ENCODE assay signal across 30 mouse cellular contexts in genomic region chr15:91664586-91665132, GRCm38 (mm10). TPM values are rescaled to one million over a fixed set of nuclear protein-coding genes. Genes with fewer than 3 reads are reported as not detected.
DNase-seq lines count a peak whose midpoint lies in the region; ATAC-seq lines count a peak whose summit lies in the region.
"Had no signal": no experiment of that assay in that cellular context is flagged by ENCODE, and none has a peak within 500 bp of the region (broad histone marks: within the 10 kb centered on the region; RNA-seq: fewer than 3 reads in every experiment).

No protein-coding gene starts in this region.

- H3K27me3 ChIP-seq in lung, embryonic 16.5 days (ENCODE audit: control insufficient read depth, insufficient read depth, low read depth, low read length): no peaks in the 10 kb centered on the region
- H3K27me3 ChIP-seq: embryonic facial prominence, embryonic 13.5 days; hindbrain, embryonic 15.5 days; kidney, embryonic 15.5 days; liver, embryonic 12.5 days; midbrain, embryonic 13.5 days; neural tube, embryonic 15.5 days had no signal

- H3K4me3 ChIP-seq in lung, embryonic 16.5 days (ENCODE audit: low read length): no peak overlapping the region
- H3K4me3 ChIP-seq: embryonic facial prominence, embryonic 13.5 days; forebrain, embryonic 10.5 days; gastrocnemius, adult 2 months; hindbrain, embryonic 10.5 days; hindbrain, embryonic 15.5 days; kidney, embryonic 15.5 days; left cerebral cortex, adult 2 months; liver, embryonic 12.5 days; midbrain, embryonic 13.5 days; neural tube, embryonic 15.5 days had no signal

- peak; percentile 8 for DNase-seq in thymus, postnatal 14 days
- no peak for DNase-seq in thymus, adult 18-20 months
- peak; percentile 81 for DNase-seq in lung, postnatal 36 days
- no peak for DNase-seq in T-cell, adult 2 months (ENCODE audit: low spot score)
- DNase-seq in layer of hippocampus, postnatal 36 days: no peak
- DNase-seq: adrenal gland, postnatal 10 days; cerebellum, adult 11 months; cerebellum, adult 9-10 months; gastrocnemius, adult 2 months; heart, postnatal 14 days; kidney, adult 18-20 months; kidney, postnatal 25 days; left cerebral cortex, postnatal 4 days; liver, postnatal 0 days; spleen, adult 18-20 months; thymus, adult 2 months had no signal

- H3K36me3 ChIP-seq in lung, embryonic 16.5 days (ENCODE audit: control insufficient read depth, insufficient read depth, low read length): no peaks in the 10 kb centered on the region
- H3K36me3 ChIP-seq: embryonic facial prominence, embryonic 13.5 days; forebrain, embryonic 10.5 days; G1E; hindbrain, embryonic 10.5 days; hindbrain, embryonic 15.5 days; kidney, embryonic 15.5 days; liver, embryonic 12.5 days; midbrain, embryonic 13.5 days; neural tube, embryonic 15.5 days had no signal

- no peak overlapping the region for H3K27ac ChIP-seq in lung, embryonic 16.5 days (ENCODE audit: low read length)
- H3K27ac ChIP-seq: embryonic facial prominence, embryonic 13.5 days; forebrain, embryonic 10.5 days; gastrocnemius, adult 2 months; hindbrain, embryonic 10.5 days; hindbrain, embryonic 15.5 days; kidney, embryonic 15.5 days; left cerebral cortex, adult 2 months; liver, embryonic 12.5 days; midbrain, embryonic 13.5 days; neural tube, embryonic 15.5 days; stomach, postnatal 0 days had no signal

- H3K4me2 ChIP-seq in lung, embryonic 16.5 days (ENCODE audit: low read depth, low read length): no peak overlapping the region
- H3K4me2 ChIP-seq: embryonic facial prominence, embryonic 13.5 days; hindbrain, embryonic 15.5 days; kidney, embryonic 15.5 days; liver, embryonic 12.5 days; midbrain, embryonic 13.5 days; neural tube, embryonic 15.5 days had no signal

- no peaks in the 10 kb centered on the region for H3K9me3 ChIP-seq in lung, embryonic 16.5 days (ENCODE audit: control insufficient read depth, low read length)
- H3K9me3 ChIP-seq: embryonic facial prominence, embryonic 13.5 days; forebrain, embryonic 10.5 days; hindbrain, embryonic 10.5 days; hindbrain, embryonic 15.5 days; kidney, embryonic 15.5 days; liver, embryonic 12.5 days; midbrain, embryonic 13.5 days; neural tube, embryonic 15.5 days had no signal

- H3K9ac ChIP-seq in lung, embryonic 16.5 days (ENCODE audit: low read length): no peak overlapping the region
- H3K9ac ChIP-seq: embryonic facial prominence, embryonic 13.5 days; hindbrain, embryonic 15.5 days; kidney, embryonic 15.5 days; liver, embryonic 12.5 days; liver, postnatal 0 days; midbrain, embryonic 13.5 days; neural tube, embryonic 15.5 days had no signal

- ATAC-seq in lung, embryonic 16.5 days (ENCODE audit: low read depth): peak; percentile 19; the same call in 1 of the 2 replicates
- no peak for ATAC-seq in inflammation-experienced regulatory T-cells, adult 6 months
- ATAC-seq: forebrain, embryonic 16.5 days; liver, embryonic 12.5 days; liver, postnatal 0 days; midbrain, embryonic 13.5 days had no signal

- 0 out of 2 replicates have a peak, but pooled peaks cover 3% of the 10 kb centered on the region for H3K4me1 ChIP-seq in lung, embryonic 16.5 days (replicated peaks; ENCODE audit: control insufficient read depth, insufficient read depth, low read length)
- H3K4me1 ChIP-seq: embryonic facial prominence, embryonic 13.5 days; forebrain, embryonic 10.5 days; hindbrain, embryonic 10.5 days; hindbrain, embryonic 15.5 days; kidney, embryonic 15.5 days; liver, embryonic 12.5 days; midbrain, embryonic 13.5 days; neural tube, embryonic 15.5 days had no signal

- 48% methylated on average over 10 of the region's 10 CpGs for WGBS in lung, embryonic 16.5 days

RNA-seq across cellular contexts. Expression of gene Lrrk2, which starts 8.3 kb away (rescaled TPM):
- polyA plus RNA-seq in lung, embryonic 16.5 days (2015; fragmentation: Nextera tagmentation; extraction: Ambion mirVana): 9.2 and 10.7 TPM in 2 replicates
- polyA plus RNA-seq in inflammation-experienced regulatory T-cells, adult 6 months (2017; shearing (Covaris generic)): under 1 TPM; 0.12 to 0.62 (median 0.15) TPM
- 10 to 100 TPM; 21.3 to 21.6 TPM for total RNA-seq in layer of hippocampus, postnatal 36 days (2021)
- polyA plus RNA-seq: G1E had no signal

Comparison
In these comparisons a context has a peak if more than half of its experiments do, and no peak if none do; other contexts are left out.
1. DNase-seq: peak in thymus, postnatal 14 days (single experiment) and lung, postnatal 36 days (single experiment); none in thymus, adult 18-20 months (0 of 2), T-cell, adult 2 months (single experiment) and layer of hippocampus, postnatal 36 days (0 of 2).